Mouse (Mus musculus) adrenal gland, adult 2 months (tissue): Measurements from ENCODE around the gene D1Ertd622e. TPM values are rescaled to one million over a fixed set of nuclear protein-coding genes. Genes with fewer than 3 reads are reported as not detected.

ENCODE experiments used
- DNase-seq: peaks from one replicate; pipeline ENCODE4 v3.0.0; 2021
- long read RNA-seq: library from polyadenylated mRNA; stranded (forward); transcript quantifications from one replicate; pipeline ENCODE4 v2.0.0, GENCODE M21; 2021
- polyA plus RNA-seq: library from polyadenylated mRNA; depleted of rRNA; stranded (reverse); fragments of >200 nt; gene quantifications from 2 replicates; pipeline ENCODE4 v1.2.3, GENCODE M21; 2012; rRNA removed
- total RNA-seq, 2 experiments: library from RNA; stranded (reverse); gene quantifications; 2 replicates each; pipeline ENCODE4 v1.2.3; 2021

Gene D1Ertd622e
- total RNA-seq (10 to 100 TPM; 14.3 to 15.2 TPM), polyA plus RNA-seq (4.1 and 4.2 TPM in 2 replicates)
- long read RNA-seq, full-length matches to known transcripts: 8 of 8 reads
- long read RNA-seq, partial matches to known transcripts: 0 of 8 reads
- long read RNA-seq, other reads (novel, unspliced or antisense): 0 of 8 reads

GRCm38 (mm10) chr1:97661406-97662241 lies at the start of gene D1Ertd622e:
TSS of gene D1Ertd622e (minus strand) at chr1:97662074.
- peak; percentile 93 for DNase-seq

GRCm38 (mm10) chr1:97710520-97710919 lies 48.6 kb upstream of the D1Ertd622e start:
- no peak for DNase-seq

- no peak for DNase-seq
Measured at GRCm38 (mm10) chr1:97705389-97705788, 43.5 kb upstream of the D1Ertd622e start.

DNA sequence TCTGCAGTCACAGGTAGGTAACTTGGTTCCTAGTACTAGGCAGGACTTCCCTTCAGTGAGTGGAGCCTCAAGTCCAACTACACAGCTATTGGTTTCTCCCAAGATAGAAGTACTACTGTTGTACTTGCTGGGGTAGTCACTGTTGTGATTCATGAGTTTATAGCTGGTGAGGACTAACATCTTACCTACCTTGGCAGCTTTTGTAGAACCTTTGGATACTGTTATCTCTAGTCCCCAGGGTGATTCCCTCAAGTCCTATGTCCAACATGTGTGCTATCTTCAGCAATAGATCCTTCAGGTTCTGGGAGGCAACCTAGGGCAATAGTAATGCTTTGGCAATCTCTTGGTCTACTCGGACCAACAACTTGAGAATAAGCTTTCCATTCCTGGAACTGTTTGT lies 42.8 kb upstream of the D1Ertd622e start:
- DNase-seq: no peak

GRCm38 (mm10) chr1:97698956-97699570 lies 37.2 kb upstream of the D1Ertd622e start:
- no peak for DNase-seq

- no peak for DNase-seq
Measured at GRCm38 (mm10) chr1:97697273-97697672, 35.4 kb upstream of the D1Ertd622e start.

DNA sequence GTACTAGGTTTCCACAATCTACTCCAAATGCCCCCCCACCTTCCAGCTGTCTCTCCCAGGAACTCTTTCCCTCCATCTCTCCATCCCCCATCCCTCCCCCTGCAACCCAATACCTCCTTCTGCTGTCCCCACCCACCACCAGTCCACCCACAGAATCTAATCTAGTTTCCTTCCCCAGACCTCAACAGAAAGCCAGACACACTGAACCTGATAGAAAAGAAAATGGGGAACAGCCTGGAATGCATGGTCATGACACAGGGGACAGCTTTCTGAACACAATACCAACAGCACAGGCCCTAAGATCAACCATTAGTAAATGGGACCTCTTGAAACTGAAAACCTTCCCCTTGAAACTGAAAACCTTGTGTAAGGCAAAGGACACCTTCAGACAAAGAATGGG lies 32.0 kb upstream of the D1Ertd622e start:
- no peak for DNase-seq

GRCm38 (mm10) chr1:97688756-97689155 lies 26.9 kb upstream of the D1Ertd622e start:
- DNase-seq: peak; percentile 17

DNA sequence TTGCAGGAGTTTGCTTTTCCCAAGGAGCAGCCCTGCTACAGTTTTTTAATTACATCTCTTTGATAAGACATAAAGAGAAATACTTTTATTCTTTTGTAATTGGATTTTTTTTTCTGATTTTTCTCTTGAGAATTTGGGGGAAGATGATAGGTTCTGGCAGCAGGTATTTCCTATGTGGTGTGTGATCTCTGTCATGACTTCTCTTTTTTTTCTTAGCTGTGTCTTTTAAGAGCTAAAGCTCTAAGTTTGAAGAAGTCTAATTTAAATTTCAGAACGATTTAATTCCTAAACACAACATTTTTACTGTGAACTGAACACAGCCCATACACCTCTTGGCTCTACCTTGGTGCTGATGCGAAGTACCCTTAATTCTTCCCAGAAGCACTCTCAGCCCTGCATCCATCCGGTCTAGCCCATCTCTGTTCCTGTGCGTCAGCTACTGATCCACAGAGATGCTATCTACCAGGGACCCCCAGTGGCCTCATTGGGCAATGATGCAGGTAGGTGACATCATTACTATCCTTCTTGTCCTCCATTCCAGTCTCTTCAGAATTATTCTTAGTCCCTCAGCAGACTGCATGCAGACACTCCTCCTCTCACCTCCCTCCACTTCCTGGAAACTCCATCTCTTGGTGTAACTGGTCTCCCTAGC lies 14.8 kb upstream of the D1Ertd622e start:
- DNase-seq: no peak

DNA sequence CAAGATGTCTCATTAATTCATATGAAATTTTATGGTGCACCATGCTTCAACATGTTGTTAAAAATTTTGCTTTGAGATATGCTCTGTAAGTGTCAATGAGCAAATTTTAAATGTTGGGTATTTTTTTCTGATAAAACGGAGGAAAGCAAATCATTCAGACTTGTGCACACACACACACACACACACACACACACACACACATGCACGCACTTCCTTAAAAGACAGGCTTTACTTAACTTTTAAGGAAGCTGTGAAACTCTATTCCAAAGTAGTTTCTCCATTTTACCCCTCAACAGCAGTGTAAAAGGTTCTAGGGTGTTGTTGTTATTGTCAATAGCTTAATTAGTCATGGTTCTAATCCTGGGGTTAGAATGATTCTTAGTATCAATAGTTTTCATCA lies 14.2 kb upstream of the D1Ertd622e start:
- no peak for DNase-seq

- DNase-seq: no peak
Measured at GRCm38 (mm10) chr1:97672849-97673248, 11.0 kb upstream of the D1Ertd622e start.

DNA sequence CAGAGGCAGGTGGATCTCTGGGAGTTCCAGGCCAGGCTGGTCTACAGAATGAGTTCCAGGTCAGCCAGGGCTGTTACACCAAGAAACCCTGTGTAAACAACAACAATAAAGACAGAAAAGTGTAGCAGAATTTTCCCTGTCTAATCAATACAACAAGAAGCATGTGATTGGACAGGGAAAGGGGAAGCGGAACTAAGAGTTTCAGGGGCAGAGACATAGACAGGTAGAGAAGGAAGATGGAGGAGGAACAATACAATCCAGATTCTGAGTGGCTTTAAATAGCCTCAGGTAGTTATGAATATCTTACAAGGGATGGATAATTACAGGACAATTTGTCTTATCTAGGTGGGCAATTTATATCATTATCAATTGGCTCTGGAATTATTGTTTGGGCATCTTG lies 5.4 kb upstream of the D1Ertd622e start:
- DNase-seq: no peak

DNA sequence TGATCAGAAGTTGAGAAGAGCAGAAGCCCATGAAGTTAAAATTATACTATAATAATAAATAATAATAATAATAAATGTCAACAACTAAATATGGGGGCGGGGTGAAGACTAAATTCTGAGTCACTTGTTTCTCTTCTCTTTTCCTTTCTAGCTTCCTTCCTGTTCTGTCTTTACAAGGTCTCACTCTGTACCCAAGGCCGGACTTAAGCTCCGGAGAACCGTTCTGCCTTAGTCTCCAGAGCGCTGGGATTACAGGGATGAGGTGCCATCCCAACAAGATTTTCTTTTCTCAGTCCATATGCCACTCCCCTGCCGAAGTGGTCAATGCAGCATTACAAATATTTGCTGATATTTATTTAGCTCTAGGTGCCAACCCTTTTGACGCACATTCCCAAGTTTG lies 450 bp upstream of the D1Ertd622e start:
- DNase-seq: no peak

- DNase-seq: peak; percentile 86
Measured at GRCm38 (mm10) chr1:97660687-97661405, 1.0 kb downstream of the D1Ertd622e start.

- DNase-seq: no peak
Measured at GRCm38 (mm10) chr1:97659405-97659804, 2.5 kb downstream of the D1Ertd622e start.

DNA sequence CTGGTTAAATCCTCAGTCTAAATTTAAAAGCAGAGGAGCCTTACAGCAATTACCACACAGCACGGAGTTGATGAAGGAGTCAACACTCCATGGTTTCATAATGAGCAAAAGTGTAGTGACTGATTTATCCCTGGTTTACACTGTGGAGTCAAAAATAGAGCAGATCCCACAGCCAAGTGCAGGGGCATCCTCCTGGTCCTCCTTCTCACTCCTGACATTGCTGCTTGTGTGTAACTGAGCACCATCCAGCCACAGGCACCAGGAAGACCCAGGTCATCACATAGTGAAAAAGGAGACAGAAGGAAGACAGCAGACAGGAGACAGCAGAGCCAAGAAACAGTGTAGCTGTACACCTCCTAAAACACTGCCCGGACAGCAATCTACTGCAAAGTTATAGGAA lies 4.1 kb downstream of the D1Ertd622e start:
- no peak for DNase-seq

- no peak for DNase-seq
Measured at GRCm38 (mm10) chr1:97657201-97657600, 4.7 kb downstream of the D1Ertd622e start.

GRCm38 (mm10) chr1:97654397-97654975 lies 7.4 kb downstream of the D1Ertd622e start:
- no peak for DNase-seq

GRCm38 (mm10) chr1:97650553-97651123 lies 11.2 kb downstream of the D1Ertd622e start:
- DNase-seq: no peak

DNA sequence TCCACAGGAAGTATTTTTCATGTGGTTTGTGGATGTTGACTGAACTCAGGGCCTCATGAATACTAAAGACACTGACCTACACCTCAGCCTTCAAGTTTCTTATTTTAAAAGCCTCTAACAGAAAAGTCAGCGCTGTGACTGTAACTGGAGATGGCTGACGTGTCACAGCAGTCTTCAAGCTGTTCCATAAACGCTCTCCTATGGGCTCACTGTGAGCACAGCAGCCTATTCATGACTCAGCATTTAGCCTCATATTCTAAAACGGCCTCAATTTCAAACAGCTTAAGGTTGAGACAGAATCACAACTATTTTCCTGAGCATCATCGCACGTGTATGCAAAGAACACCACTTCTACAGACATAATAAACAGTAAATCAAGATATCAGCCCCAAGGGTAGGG lies 11.8 kb downstream of the D1Ertd622e start:
- DNase-seq: no peak

DNA sequence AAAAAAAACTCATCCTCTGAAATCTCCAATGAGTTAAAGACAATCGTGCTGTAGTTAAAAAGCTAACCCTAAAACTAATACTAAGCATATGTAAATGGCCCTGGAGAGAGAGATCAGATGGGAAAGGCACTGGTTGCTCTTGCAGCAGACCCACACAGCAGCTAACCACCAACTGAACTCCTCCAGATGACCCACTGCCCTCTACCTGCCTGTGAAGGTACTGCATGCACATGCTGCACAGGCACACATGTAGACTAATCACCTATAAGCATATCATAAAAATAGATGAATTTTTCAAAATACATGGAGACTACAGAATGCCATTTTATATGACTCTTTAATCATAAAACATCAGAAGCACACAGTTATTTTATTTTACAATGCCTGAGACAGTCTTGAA lies 14.8 kb downstream of the D1Ertd622e start:
- DNase-seq: no peak
